Mouse (Mus musculus) cortical plate, adult 2 months (tissue): ENCODE measurements at regions not wholly inside any gene's neighbourhood (a gene's known extent, or its start where the extent isn't known, plus 50 kb on each side); places are given as distances from the start of the nearest gene placed in this dataset.

Experiments used
- CTCF ChIP-seq: fragments of 200-500 bp; IDR thresholded peaks from 2 replicates; pipeline ENCODE4 v1.5.1; 2011; ENCODE audit warnings: mild to moderate bottlenecking, control low read depth, low read length; ENCODE audit not compliant: insufficient read depth; ENCODE audit errors: extremely low read depth
- POLR2A ChIP-seq: fragments of 200-500 bp; IDR thresholded peaks from 2 replicates; pipeline ENCODE4 v1.6.1; 2011; ENCODE audit warnings: mild to moderate bottlenecking, low read length, control low read depth; ENCODE audit not compliant: insufficient read depth; ENCODE audit errors: extremely low read depth

DNA sequence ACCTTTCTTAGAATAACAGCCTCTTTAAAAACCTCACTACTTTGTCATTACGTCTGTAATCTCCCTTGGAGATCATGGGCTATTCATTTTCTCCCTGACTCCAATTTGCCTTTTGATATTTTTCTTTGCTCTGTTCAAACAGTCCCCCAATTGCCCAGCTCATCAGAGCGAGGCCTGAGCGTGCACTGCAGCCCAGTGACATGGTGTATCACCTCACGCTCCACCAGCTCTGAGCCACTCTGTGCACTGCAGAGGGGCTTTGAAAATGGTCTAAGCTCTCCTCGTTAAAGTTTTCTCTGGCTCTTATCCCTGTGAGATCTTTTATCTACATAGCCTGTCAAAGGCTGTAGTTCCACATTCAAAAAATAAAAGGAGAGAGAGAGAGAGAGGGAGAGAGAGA, 152.1 kb downstream of the Srek1 start:
- TF ChIP-seq CTCF (no peak), POLR2A (no peak)
